ENCODE assay signal across 13 mouse cellular contexts in genomic region chr6:22794755-22795154, GRCm38 (mm10).
A peak's percentile ranks its signal among the peaks of the same experiment; 100 is the strongest.
DNase-seq lines count a peak whose midpoint lies in the region; ATAC-seq lines count a peak whose summit lies in the region.
"Had no signal": no experiment of that assay in that cellular context is flagged by ENCODE, and none has a peak within 500 bp of the region (broad histone marks: within the 10 kb centered on the region; RNA-seq: fewer than 3 reads in every experiment).

No protein-coding gene starts in this region.

- peak overlapping the region; percentile 28 for H3K27ac ChIP-seq in embryonic facial prominence, embryonic 15.5 days (replicated peaks)
- H3K27ac ChIP-seq in hindbrain, embryonic 13.5 days, result peak overlapping the region; percentile 87
- peak overlapping the region; percentile 75 for H3K27ac ChIP-seq in midbrain, embryonic 16.5 days (ENCODE audit: low read length)
- H3K27ac ChIP-seq: kidney, postnatal 0 days; liver, embryonic 13.5 days had no signal

- no peak for DNase-seq in frontal cortex, postnatal 10 days (ENCODE audit: low spot score in 2 of 2)
- DNase-seq in cerebellum, adult 8-10 months, result no peak
- DNase-seq in gastrocnemius, postnatal 4 days (ENCODE audit: low spot score in 2 of 2), result no peak
- no peak for DNase-seq in spleen, postnatal 4 days (ENCODE audit: low spot score in 2 of 2)
- DNase-seq: liver, embryonic 13.5 days; thymus, postnatal 25 days had no signal

- no peak overlapping the region for H3K4me3 ChIP-seq in embryonic facial prominence, embryonic 15.5 days (replicated peaks)
- 0 out of 2 replicates have a peak overlapping the region, but pooled peaks have one; percentile 19 for H3K4me3 ChIP-seq in hindbrain, embryonic 13.5 days
- H3K4me3 ChIP-seq in midbrain, embryonic 16.5 days (ENCODE audit: low read depth, low read length), result no peak overlapping the region
- H3K4me3 ChIP-seq: liver, embryonic 13.5 days had no signal

- no peaks in the 10 kb centered on the region for H3K36me3 ChIP-seq in embryonic facial prominence, embryonic 15.5 days
- H3K36me3 ChIP-seq in hindbrain, embryonic 13.5 days, result no peaks in the 10 kb centered on the region
- H3K36me3 ChIP-seq in midbrain, embryonic 16.5 days (ENCODE audit: control insufficient read depth, insufficient read depth, low read length), result no peaks in the 10 kb centered on the region
- H3K36me3 ChIP-seq: liver, embryonic 13.5 days had no signal

- no peaks in the 10 kb centered on the region for H3K27me3 ChIP-seq in embryonic facial prominence, embryonic 15.5 days
- H3K27me3 ChIP-seq in hindbrain, embryonic 13.5 days, result no peaks in the 10 kb centered on the region
- no peaks in the 10 kb centered on the region for H3K27me3 ChIP-seq in midbrain, embryonic 16.5 days (ENCODE audit: control insufficient read depth, insufficient read depth, low read depth, low read length)
- H3K27me3 ChIP-seq: liver, embryonic 13.5 days had no signal

- H3K4me2 ChIP-seq in embryonic facial prominence, embryonic 15.5 days (replicated peaks), result 0 out of 2 replicates have a peak overlapping the region, but pooled peaks have one; percentile 21
- H3K4me2 ChIP-seq in hindbrain, embryonic 13.5 days, result peak overlapping the region; percentile 49
- peak overlapping the region; percentile 32 for H3K4me2 ChIP-seq in midbrain, embryonic 16.5 days (ENCODE audit: low read length)
- H3K4me2 ChIP-seq: heart, embryonic 11.5 days; liver, embryonic 13.5 days had no signal

- peaks cover 6% of the 10 kb centered on the region; the same call in 1 of the 2 replicates for H3K4me1 ChIP-seq in embryonic facial prominence, embryonic 15.5 days
- peaks cover 23% of the 10 kb centered on the region for H3K4me1 ChIP-seq in hindbrain, embryonic 13.5 days (replicated peaks)
- peaks cover 18% of the 10 kb centered on the region for H3K4me1 ChIP-seq in midbrain, embryonic 16.5 days (ENCODE audit: control insufficient read depth, insufficient read depth, low read length)
- H3K4me1 ChIP-seq: liver, embryonic 13.5 days had no signal

- peak; percentile 18 for ATAC-seq in frontal cortex, adult (ENCODE audit: low TSS enrichment)
- no peak for ATAC-seq in embryonic facial prominence, embryonic 15.5 days (ENCODE audit: insufficient number of reproducible peaks, low FRiP score, low TSS enrichment, low read depth)
- peak; percentile 38; the same call in 1 of the 2 replicates for ATAC-seq in hindbrain, embryonic 13.5 days (ENCODE audit: low FRiP score)
- peak; percentile 77 for ATAC-seq in midbrain, embryonic 16.5 days
- ATAC-seq: inflammation-experienced regulatory T-cells, adult 6 months had no signal

- no peak overlapping the region for H3K9ac ChIP-seq in embryonic facial prominence, embryonic 15.5 days
- peak overlapping the region; percentile 40; the same call in 1 of the 2 replicates for H3K9ac ChIP-seq in hindbrain, embryonic 13.5 days
- H3K9ac ChIP-seq in midbrain, embryonic 16.5 days (ENCODE audit: low read depth, low read length), result no peak overlapping the region
- H3K9ac ChIP-seq: liver, embryonic 13.5 days had no signal

- no peaks in the 10 kb centered on the region for H3K9me3 ChIP-seq in embryonic facial prominence, embryonic 15.5 days (replicated peaks)
- no peaks in the 10 kb centered on the region for H3K9me3 ChIP-seq in hindbrain, embryonic 13.5 days
- H3K9me3 ChIP-seq in midbrain, embryonic 16.5 days (replicated peaks; ENCODE audit: control insufficient read depth, low read length, poor library complexity, severe bottlenecking), result no peaks in the 10 kb centered on the region
- H3K9me3 ChIP-seq: liver, embryonic 13.5 days had no signal

- 50% methylated on average over 3 of the region's 3 CpGs for WGBS in embryonic facial prominence, embryonic 15.5 days
- 26% methylated on average over 3 of the region's 3 CpGs for WGBS in hindbrain, embryonic 13.5 days
- 18% methylated on average over 3 of the region's 3 CpGs for WGBS in midbrain, embryonic 16.5 days

Comparison
In these comparisons a context has a peak if more than half of its experiments do, and no peak if none do; other contexts are left out.
1. H3K27ac ChIP-seq: peak in every context shown above with its lines; median percentile 87 in hindbrain, embryonic 13.5 days; 75 in midbrain, embryonic 16.5 days; 28 in embryonic facial prominence, embryonic 15.5 days.